Mouse (Mus musculus) frontal cortex, adult 2 months (tissue): ENCODE data around the gene Hist1h4i. TPM values are rescaled to one million over a fixed set of nuclear protein-coding genes. Genes with fewer than 3 reads are reported as not detected.

ENCODE experiments used
- DNase-seq, 2 experiments: peaks; one replicate each; pipeline ENCODE4 v3.0.0; 2022; ENCODE audit warnings: low spot score in 1 of 2; ENCODE audit errors: extremely low spot score in 1 of 2
- polyA plus RNA-seq: library from polyadenylated mRNA; depleted of rRNA; stranded (reverse); fragments of >200 nt; gene quantifications from 2 replicates; pipeline ENCODE4 v1.2.3, GENCODE M21; 2012

The Hist1h4i gene
- polyA plus RNA-seq, 1 experiment = 12.2 TPM

DNA sequence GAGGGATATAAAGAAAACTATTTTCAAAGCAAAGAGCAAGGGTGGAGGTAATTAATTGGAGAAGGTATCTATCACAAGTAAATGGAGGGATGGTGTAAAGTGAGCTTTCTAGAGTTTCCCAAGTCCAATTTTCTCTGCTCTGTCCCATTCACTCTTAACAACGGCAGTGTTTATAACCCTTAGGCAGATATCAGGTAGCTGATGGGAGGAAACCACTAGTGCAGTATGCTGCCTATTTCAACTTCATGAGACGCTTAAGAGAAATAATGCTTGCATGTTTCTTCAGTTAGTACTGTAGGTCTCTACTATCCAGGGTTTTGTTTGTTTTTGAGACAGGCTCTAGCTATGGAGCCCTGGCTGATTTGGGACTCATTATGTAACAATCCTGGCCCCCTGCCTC lies 3.7 kb downstream of the Hist1h4i start:
- DNase-seq = no peak

GRCm38 (mm10) chr13:22036986-22037385 lies 4.2 kb downstream of the Hist1h4i start:
- no peak for DNase-seq

- DNase-seq = no peak
Observed at GRCm38 (mm10) chr13:22036149-22036956, 4.8 kb downstream of the Hist1h4i start.

GRCm38 (mm10) chr13:22035267-22036148 lies 5.7 kb downstream of the Hist1h4i start, which contains the start of the genes Hist1h2ah and Hist1h2bk:
Hist1h2ah (minus strand) TSS chr13:22035568.
Hist1h2bk (plus strand) TSS chr13:22035870.
- peak; percentile 91 to 96 for DNase-seq

DNA sequence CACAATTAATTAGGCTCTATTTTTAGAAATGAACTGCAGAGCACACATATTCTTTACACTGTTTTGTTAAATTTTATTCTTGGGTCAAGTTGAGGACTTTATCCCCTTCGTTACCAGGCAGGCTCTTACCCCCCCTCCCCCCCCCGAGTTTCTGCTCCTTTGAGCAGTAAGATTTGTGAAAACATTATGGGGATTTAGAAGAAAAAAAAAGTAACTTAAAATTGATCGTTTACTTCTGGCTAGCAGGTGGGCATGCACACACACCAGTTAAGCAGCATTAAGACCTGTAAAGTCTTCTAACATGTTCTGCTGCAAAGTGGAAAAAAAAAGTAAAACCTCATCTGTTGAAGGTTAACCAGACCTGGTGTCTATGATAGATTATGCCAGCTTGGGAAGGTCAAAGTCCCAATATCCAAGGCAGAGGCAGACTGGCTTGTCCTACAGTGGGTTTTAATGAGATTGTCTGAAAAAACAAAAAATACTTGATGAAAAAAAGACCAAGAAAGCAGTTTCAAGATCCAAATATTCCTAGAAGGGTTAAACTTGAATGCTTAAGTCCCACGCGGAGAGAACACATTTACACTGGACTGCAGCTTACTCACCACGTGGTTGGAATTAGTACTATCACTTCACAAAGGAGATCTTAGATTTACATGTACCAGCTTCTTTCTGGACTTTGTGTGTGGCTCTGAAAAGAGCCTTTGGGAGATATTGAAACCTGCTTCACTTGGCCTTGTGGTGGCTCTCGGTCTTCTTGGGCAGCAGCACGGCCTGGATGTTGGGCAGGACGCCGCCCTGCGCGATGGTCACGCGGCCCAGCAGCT lies 6.5 kb downstream of the Hist1h4i start:
- no peak for DNase-seq

GRCm38 (mm10) chr13:22033741-22034442 lies 7.3 kb downstream of the Hist1h4i start:
- DNase-seq = no peak

GRCm38 (mm10) chr13:22030493-22030892 lies 10.7 kb downstream of the Hist1h4i start:
- peak in 1 of 2 experiments; percentile 67 for DNase-seq

DNA sequence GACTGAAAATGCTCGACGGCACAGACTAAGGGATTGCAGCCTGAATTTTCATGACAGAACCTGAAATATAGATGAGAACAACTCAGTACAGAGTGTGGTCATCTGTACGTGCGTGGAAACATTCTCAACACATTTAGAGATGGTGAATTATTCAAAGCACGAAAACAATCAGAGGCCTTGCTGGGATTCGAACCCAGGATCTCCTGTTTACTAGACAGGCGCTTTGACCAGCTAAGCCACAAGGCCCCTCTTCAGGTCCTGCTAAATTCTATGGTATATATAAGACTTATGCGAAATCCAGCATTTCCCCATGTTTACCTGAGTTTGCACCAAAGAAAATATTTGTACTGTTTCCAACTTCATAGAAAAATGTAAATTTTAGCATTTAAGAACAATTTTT lies 11.2 kb downstream of the Hist1h4i start:
- DNase-seq = no peak

DNA sequence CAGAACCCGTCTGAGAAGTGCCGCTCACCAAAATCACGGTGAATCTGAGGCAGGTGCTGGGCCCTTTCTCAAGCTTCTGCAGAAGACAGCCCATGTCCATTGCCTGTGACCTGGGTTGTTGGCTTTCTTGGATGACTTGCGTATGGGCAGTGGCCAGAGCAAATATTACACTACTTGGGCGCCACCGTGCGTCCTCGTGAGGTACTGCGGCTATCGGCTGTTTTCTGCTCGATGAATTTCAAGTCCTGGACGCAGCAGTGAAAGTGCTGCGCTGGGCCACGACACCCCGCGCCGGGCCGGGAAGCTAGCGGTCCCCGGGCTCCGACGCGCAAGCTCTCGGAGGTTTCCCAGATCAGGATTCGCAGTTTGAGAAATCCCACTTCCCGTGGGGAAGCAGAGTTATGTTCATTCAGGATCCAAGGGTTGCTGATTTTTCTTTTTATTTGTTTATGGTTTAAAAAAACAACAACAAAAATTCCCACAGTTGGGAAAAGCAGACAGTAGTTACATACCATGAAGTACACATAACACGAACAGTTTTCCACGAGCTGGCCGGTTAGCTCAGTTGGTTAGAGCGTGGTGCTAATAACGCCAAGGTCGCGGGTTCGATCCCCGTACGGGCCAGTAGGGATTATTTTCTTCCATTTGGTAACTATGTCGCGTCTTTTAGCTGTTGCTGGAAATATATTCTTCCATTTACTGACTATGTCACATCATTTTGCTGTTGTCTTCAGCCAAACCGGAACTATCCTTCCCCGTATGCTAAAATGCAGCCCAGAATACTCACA lies 12.3 kb downstream of the Hist1h4i start:
- DNase-seq = peak; percentile 84 to 98

GRCm38 (mm10) chr13:22026058-22027031 lies 14.8 kb downstream of the Hist1h4i start:
- DNase-seq = peak; percentile 49 to 96

- peak in 1 of 2 experiments; percentile 88 for DNase-seq
Observed at GRCm38 (mm10) chr13:22022241-22022640, 18.9 kb downstream of the Hist1h4i start.

DNA sequence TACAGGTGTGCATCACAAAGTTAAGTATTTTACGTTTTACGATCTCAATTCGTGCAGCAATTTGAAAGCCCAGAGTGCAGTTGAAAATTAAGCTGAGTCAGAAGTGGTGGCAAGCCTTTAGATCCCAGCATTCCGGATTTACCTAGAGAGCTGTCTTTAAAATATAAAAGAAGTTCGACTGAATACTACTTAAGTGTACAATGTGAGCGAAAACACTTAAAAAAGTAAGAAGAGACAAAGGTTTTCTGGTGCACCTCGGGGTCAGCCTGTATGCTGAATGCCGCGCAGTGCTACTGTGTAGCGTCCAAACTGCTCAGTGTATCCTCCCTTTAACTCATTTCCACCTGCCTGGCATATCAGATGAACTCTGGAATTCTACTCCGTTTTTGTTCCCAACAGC lies 19.6 kb downstream of the Hist1h4i start:
- no peak for DNase-seq

- peak in 1 of 2 experiments; percentile 81 for DNase-seq
Observed at GRCm38 (mm10) chr13:22020901-22021339, 20.2 kb downstream of the Hist1h4i start.

DNA sequence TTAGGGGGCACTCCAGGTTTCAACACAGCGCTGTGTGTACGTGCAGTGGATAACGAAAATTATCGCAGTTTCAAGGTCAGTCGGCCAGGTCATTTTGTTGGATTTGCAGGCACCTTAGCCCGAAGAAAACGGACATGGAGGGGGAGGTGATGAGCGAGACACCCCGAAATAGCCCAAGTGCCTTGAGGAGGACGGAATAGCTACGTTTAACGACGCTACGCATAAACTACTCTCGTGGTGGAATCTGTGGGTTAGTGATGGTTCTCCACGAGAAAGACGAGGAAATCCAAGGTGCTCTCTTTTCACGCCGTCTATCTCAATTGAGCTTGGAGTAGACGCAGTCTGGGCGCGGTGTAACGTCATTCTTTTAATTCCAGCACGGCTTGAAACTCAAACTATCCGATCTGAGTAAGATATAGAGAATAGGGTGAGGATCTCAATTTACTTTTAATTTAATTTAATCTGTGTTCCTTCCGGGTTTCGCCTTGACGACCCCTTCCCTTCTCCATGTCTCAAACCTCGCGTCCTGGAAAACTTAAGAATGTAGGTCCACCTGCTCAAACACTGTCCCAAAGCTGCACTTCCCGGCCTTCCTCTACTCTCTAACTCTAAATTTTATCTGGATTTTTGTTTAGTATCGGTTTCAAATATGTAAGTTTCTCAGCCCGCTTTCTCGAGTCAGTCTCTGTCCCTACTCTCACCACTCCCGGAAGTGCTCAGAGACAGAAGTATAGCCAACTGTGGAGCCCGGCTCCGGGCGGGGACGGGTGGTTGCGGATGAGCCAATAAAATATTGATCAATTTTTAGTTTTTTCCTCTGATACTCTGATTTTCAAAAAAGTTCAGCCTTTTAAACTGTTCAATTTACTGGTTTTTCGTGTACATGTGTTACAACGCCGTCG lies 21.0 kb downstream of the Hist1h4i start:
- DNase-seq = no peak

GRCm38 (mm10) chr13:22015479-22016450 lies 25.4 kb downstream of the Hist1h4i start:
- peak in 1 of 2 experiments; percentile 85 for DNase-seq

GRCm38 (mm10) chr13:22014411-22014845 lies 26.7 kb downstream of the Hist1h4i start:
- DNase-seq = no peak
